Mouse (Mus musculus) regulatory T cell (primary cell): ENCODE results near the gene Aff3.

Experiments used
- in situ Hi-C: fragments of 300-600 bp; cut with MboI, MseI; formaldehyde crosslinking; loops from one replicate; pipeline ENCODE4 v1.15.1; 2025; ENCODE audit warnings: high pct_unique_total_duplicates

The Aff3 gene

DNA sequence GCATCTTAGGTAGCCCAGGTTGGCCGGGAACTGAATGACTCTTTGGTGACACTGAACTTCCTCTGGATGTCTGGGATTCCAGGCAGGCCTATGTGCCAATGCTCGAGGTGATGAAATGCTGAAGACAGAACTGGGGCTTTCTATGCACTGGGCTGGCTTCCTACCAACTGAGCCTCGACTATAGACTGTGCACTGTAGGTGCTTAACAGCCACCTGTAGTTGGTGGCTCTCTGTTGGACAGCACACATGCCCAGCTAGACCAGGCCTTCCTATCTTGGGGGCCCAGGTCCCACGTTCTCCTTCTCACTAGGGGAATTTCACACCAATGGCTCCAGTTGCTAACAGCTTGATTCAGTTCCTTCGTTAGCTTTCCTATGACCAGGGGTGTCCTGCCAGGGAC, 374.9 kb downstream of the Aff3 start:
- in situ Hi-C loops, result no loop called here

DNA sequence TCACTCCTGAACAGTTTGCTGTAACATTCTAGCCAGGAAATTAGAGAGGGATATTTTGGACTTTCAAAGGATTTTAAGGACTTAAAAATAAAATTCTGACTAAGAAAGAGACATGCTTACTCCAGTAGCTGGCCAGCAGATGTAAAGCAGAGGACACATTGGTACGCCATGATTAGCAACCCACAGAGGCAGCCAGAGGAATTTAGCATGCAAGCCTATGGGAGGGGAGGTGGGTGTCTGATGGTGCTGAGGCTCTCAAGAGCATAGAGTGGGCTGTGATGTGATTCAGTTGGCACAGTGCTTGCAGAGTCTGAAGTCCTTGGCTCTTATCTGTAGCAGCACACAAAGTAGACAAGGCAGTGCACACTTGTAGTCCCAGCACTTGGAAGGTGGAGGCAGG, 376.0 kb downstream of the Aff3 start:
- in situ Hi-C loops, result no loop called here

DNA sequence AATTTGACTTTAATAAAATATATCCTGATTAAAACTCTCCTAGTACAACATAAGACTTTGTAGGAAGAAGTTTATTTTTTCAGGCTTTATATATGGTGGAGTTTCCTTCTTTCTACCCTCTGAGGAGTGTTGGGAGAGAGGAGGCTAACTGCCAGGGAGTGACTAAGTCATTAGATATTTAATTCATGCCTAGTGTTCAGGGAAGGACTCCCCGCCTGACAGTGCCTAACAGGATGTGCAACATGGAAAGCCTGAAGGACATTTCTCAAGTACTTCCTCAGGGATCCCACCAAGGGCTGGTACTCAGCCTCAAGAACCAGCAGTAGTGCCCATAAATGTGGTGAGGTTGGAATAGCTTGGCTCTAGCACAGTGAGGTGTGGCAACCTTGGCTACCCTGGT, 378.2 kb downstream of the Aff3 start:
- in situ Hi-C loops, result no loop called here

DNA sequence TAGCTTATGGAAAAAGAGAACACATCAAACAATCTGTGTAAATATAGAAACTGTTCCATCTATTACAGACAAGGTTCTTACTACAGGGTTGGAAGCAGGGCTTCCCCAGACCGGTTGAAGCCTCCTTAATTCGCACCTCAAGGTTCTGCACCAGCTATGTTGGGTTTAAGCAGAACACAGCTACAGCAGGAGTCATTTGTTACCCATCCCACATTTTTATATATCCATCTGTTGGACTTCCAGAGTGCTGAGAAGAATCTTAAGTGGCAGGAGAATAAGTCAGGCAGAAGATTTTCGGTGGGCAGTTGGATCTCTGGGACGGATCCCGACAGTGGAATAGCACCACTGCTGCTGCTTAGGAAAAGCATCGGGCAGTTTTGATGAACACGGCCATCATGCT, 384.2 kb downstream of the Aff3 start:
- in situ Hi-C loops, result no loop called here

DNA sequence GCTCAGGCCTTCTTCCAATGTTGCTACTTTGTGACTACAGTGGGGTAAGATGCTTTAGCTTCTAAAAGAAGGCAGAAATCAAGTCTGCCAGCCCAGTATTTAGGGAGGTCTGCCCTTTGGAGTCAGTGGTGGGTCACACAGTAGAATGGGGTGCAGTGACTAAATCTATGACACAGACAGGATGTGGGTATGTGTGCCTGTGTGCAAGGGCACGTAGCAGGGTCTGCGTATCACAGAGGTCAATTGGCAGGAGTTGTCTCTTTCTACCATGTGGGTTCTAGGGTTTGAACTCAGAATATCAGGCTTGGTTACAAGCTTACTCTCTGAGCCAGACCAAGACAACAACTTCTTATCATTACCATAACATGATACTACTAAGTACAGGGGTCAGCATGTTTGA, 393.4 kb downstream of the Aff3 start:
- in situ Hi-C loops, result no loop called here

DNA sequence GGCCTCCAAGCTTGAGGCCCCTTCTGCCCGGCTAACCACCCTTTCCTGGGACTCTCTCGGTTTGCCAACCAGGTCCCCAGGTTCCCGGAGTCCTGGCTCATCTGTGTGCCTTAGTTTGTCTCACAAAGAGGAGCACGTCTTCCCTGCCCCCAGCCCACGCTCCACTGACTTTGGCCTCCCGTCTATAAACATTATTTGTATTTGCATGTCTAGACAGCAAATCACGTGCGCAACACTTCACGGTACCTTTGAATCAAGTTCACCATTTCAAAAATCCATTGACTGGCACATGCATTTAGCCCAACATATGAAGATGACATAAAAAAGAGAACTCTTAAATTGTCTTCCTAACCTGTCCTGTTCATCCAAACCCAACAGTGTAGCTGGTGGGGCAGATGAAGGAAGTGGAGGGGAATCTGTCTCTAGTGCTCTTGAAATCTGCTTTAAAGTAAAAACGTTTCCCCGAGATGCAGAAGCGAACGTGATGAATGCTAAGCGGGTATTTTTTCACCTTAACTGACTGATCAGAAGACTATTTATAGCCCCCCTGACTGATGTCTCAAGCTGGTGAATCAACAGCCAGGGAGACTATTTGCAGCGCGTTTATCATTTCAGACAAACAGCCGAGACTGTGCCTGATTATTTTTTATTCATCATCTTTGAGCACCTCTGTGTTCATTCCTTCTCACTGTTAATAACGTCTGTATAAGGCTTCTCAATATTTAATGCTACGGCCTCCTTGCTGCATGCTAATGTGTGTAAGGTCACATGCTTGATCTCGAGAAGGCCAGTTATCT, 396.3 kb downstream of the Aff3 start:
- in situ Hi-C loops, result no loop called here

DNA sequence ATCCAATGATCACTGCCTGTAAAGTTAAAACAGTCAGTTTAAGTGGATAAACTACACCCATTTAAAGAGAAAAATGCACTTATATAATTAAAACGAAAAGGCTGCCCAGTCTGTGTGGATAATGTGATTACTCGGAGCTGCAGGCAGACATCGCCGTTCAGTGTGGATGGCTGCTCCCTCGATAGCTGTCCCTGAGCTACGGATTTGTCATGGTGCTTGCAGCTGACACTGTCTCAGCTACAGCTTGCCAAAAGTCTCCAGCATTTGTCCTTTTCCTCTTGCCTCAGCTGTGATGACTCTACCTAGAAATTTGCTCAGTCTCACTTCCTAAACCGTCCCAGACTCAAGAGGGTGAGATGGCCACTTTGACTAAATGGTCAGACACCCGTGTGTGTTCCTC, 401.5 kb downstream of the Aff3 start:
- in situ Hi-C loops, result no loop called here

DNA sequence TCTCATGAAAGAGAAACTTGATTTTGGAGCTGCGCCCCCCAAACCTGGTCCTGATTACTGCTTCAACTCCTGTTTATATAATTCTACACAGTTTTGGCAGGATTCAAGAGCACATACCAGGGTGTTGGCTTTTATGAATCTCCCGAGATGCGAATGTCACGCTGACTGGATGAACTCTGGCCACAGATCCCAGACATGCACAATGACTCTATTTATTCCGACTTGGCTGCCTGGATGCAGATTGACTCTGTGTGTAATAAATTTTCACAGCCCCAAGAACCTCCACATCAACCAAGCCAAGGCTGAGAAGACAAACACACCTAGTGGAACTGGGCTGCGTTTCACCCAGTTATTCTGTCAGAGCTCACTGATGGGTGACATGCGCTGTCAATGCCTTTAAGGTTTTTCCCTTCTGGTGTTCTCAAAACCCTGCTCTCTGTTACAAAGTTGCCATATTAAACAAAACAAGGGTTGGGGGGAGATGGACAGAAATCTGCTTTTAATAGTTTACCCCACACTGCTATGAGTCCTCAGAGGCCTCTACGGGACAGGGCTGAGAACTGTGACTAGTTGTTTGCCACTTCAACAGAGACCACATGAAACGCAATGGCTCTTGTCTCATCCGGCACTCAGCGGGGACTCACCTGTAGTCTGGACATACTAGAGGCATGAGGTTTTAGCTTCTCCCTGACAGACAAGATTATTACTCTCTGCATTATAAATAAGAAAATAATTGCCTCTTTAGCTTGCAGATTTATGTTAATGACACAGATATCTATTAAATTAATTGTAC, 402.2 kb downstream of the Aff3 start:
- in situ Hi-C loops, result no loop called here

DNA sequence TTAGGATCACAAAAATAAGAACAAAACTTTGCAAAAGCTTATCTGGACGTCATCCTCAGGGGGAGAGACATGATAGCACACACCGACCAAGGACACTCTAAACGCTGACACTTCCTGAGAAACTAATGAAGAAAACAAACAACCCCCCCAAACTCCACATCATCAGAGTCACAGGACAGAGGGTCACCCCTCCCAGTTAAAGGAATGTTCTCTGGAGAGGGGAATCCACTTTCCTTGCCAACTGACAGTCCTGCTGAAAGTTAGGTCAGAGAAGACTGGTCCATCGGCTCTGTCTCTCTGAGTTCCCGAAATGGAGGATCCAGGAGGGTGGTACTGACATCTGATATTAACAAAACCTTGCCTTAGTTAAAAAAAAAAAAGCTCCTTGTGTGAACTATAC, 403.7 kb downstream of the Aff3 start:
- in situ Hi-C loops, result no loop called here

DNA sequence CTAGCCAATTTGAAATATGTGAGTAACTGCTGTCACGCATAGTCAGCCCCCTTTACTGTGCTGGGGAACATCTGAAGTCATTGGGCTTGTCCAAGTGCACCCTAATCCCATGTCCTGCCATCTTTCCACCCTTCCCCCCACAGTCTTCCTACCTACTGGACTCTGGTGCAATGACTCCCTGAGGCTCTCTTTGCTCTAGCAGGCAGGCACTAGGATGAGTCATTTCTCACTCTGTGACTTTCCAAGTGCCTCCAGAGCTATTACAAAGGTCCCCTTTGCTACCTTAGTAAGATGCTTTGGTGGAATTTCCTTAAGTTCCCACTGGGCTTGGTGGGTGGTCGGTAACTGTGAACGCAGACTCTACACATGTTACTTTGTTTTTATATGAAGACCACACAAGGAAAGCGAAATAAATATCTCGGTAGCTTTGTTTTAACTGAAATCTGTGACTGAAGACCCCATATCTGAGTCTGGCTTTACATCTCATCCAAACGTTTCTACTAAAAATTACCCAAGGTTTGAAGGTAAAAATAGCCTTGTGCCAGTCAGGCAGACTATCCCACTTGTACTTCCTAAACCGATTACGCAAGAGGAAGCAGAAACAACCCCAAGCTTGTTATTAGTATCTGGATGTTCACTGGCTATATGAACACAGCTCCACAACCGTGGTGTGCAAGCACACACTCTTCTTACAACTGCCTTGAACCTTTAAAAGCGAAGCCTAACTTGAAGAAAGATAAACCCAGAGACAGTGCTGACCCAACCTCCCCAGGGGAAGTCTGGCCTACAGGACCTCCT, 405.0 kb downstream of the Aff3 start:
- in situ Hi-C loops, result no loop called here

DNA sequence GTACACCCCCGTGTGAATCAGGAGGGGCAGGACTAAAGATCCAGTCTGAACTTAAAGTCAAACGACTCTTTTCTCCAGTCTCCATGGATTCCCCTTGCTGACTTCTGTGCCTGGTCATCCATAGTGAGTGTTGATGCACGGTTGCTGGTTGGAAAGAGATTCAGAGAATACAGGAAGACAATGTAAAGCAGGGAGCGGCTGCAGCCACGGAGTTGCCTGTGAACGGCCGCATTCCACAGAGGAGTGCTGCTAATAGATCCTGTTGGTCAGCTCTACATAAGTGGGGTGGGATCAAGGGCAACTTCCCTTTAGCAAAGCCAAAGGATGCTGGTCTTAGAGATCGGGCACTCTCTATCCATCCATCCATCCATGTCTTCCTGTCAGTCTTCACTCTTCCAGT, 410.3 kb downstream of the Aff3 start:
- in situ Hi-C loops, result no loop called here

DNA sequence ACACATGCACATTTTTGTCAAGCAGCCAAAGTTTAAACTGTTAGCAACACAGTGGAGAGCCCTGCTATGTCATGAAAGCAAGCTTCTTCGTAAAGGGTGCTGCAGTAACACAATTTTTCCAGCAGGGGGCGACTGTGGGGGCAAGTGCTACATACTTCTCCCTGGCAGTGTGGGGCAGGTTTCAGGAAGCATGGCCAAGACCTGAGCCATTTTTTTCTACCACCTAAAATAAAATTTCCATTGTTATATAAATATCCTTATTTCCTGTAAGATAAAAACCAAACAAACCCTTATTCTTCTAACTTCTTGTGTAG, 412.0 kb downstream of the Aff3 start:
- in situ Hi-C loops, result no loop called here

DNA sequence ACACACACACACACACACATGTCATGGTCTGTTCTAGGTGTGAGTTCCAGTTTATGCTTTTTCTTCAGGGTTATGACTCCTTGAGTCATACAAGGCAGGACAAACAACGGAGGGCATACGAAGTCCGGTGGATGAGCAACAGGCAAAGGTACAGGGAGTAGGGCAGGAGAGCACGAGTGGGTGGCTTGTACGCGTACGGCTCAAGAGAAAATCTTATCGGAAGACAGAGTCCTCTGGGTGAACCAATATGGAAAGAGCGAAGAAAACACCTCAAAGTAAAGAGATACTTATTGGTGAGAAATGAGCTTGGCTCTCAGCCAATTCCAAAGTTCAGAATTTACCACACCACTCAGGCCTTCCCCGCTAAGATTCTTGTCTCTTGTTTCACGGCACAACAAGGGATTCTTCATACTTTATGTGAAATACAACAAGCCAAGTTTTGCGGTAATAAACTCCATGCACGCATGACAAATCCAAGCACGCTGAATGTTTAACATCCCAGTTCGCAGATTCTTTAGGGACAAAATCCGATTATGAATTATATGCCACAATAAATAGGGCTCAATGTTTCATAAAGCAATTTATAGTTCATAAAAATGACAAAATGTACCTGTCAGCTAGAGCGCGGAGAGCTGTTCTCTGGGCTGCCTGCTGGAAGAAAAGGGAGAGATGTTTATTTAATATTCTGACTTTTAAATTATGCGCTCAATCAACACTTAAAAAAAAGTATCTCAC, 412.6 kb downstream of the Aff3 start:
- in situ Hi-C loops, result no loop called here

DNA sequence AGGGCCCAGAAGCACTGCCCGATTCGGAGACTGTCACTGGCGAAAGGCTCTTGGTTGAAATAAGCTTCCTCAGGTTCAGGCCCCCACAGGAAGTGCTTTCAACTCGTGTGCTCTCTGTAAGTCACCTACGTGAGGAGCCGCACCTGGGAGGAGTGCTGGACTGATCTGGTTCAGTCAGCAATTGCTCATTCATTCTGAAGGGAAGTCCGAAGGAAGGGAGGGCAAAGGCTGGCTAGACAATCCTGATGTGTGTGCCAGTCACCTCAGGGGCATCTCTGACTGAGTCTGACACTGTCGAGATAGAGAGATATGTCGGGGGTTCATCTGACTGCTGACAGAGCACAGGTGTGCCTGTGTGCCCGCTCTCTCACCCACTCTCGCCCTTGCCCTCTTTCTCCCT, 413.3 kb downstream of the Aff3 start:
- in situ Hi-C loops, result no loop called here

DNA sequence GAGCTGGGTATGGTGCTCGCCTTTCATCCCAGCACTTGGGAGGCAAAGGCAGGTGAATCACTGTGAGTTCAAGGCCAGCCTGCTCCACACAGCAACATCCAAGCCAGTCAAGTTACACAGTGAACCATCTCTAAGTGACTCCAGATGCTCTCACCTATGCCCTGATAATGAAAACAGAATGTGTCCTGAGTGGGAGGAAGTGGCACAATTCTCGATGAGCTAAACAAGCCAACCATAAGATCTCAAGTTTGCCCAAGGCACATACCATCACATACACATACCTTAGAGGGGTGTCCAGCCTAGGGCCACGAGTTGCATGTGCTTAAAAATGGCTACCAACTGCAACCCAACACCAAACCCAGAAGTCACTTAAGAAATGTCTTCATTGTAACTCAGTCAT, 414.5 kb downstream of the Aff3 start:
- in situ Hi-C loops, result no loop called here

DNA sequence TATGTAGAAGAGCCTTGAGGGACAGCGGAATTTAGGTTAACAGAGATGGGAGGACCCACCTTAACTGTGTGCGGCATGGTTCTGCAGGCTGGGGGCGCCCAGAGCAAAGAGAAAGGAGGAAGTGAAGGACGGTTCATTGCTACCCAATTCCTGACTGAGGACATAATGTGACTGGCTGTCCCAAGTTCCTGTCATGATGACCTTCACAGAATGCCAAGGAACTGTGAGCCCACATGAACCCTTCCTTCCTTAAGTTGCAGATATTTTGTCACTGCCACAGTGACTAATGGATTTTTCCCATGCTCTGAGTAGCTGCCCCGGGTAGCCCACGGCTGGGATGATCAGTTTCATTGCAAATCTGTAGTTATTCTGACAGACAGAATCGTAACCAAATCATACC, 415.2 kb downstream of the Aff3 start:
- in situ Hi-C loops, result no loop called here

DNA sequence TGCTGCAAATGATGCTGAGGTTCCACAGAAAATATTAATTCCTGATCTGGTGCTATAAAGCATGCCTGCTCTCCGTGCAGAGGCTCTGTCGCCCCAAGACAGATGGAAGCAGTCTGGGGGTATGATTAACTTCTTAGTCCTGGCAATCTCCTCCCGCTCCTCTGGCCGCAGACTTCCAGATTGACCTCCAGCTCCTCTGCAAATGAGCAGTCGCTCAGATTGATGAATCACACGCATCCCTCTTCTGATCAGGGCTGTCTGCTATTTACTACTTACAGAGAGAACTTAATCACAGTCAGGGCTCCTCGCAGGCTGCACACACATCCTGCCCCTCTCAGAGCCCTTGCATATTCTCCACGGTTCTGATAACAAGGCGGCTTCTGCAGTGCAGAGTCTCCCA, 416.7 kb downstream of the Aff3 start:
- in situ Hi-C loops, result no loop called here

DNA sequence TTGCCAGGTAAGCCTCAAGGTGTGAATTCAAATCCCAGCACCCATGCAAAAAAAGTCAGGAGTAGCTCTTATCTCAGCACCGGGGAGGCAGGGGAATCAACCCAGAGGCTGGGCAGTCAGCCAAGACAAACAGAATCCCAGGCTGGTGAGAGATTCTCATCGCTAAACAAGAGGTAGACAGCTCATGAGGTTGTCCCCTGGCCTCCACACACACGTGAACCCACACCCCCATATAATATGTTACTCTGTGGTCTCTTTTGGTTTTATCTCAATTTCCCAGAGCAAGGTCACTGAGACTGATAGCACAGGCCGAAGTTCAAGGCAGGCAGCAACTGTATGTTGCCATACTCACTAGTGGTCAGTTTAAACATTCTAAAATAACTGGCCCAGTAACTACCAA, 422.2 kb downstream of the Aff3 start:
- in situ Hi-C loops, result no loop called here

DNA sequence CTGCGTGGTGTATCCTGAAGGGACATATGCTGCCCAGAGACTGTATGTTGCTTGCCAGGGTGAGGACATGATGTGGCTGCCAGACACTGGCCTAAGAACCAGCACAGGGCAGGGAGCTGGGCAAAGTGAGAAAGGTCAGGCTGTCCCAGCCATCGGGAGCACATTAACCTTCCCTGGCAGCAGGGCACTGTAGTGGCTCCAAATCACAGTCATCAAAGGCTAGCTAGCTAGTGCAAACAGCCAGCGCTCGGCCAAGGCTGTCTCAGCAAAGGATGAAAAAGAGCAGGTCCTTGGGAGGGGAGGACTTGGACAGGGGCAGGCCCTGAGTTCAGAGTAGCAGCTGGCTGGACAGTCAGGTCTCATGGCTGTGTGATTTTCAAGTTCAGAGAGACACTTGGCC, 423.0 kb downstream of the Aff3 start:
- in situ Hi-C loops, result no loop called here

DNA sequence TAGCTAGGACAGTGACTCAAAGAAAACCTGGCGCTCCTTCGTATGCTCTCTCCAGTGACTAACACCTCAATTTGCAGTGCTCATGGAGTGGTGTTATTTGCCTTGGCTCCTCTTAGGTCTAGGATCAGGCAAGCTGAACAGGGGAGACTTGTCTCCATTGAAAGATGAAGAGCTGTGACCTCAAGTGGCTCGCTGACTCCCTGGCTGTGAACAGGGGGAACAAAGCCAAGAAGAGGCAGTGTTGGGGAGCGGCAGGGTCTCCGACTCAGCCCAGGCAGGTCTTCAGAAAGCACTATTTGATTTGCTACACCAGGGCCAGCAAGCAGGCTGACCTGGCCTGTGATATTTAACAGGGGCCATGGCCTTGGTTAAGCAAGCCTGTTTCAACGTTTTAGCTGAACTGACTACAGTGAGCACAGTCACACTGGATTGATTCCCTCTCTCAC, 423.5 kb downstream of the Aff3 start:
- in situ Hi-C loops, result no loop called here

DNA sequence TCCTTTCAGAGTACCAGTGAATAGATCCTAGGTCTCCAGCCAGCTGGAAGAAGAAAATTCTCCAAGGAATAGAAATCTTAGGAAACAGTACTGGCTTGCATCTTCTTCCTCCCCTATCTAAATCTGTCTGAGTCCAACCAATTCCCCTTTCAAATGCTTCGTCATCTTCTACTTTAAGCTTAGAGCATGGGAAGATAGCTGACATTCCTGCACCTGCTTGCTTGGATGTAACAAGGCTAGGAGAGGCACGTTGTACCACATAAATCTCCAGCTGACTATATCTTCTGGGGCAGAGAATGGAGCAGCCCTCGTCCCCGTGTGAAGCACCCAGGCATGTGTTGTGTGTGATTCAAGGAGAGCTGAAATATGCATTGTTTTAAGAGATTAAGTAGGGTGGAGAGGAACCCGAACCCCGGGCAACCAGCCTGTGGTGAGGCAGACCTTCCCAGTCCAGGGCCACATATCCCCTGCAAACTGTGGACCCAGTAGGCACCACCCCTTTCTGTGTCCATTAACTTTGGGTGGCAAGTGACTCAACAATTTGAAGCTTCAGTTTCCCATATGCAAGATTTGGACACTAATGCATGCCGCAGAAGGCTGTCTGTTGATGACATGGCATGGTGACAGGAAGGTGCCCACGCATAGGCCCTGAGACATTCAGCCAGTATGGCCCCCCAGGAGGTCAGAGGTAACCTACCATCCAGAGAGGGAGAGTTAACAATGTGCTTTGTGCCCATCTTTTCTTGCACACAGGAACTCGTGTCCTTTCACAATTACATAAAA, 424.1 kb downstream of the Aff3 start:
- in situ Hi-C loops, result no loop called here
